Mouse (Mus musculus) midbrain, embryonic 16.5 days (tissue): ENCODE data around the gene Actb. TPM values are rescaled to one million over a fixed set of nuclear protein-coding genes. Genes with fewer than 3 reads are reported as not detected.
"Not testable (repeated sequence)": the region's sequence is repeated elsewhere in the genome, so short reads cannot be mapped to it uniquely, and the experiment has no call there.

Source experiments
- ATAC-seq: fragments of 200-750 bp; cut with Nextera tagmentation; 2 replicates; pipeline ENCODE4 v1.8.0; 2017; ENCODE audit warnings: moderate TSS enrichment
- H3K27ac ChIP-seq: fragments of 300-500 bp; sonication (generic); 2 replicates; pipeline ENCODE4 v1.5.1; 2014; ENCODE audit warnings: mild to moderate bottlenecking, low read length, mixed read lengths
- H3K27me3 ChIP-seq: fragments of 300-500 bp; sonication (generic); 2 replicates; pipeline ENCODE4 v1.6.1; 2014; ENCODE audit warnings: low read depth, low read length, mixed read lengths; ENCODE audit not compliant: control insufficient read depth, insufficient read depth
- H3K36me3 ChIP-seq: fragments of 300-500 bp; sonication (generic); 2 replicates; pipeline ENCODE4 v1.6.1; 2014; ENCODE audit warnings: mild to moderate bottlenecking, low read length, moderate library complexity, mixed read lengths; ENCODE audit not compliant: control insufficient read depth, insufficient read depth
- H3K4me1 ChIP-seq: fragments of 300-500 bp; sonication (generic); 2 replicates; pipeline ENCODE4 v1.6.1; 2014; ENCODE audit warnings: mild to moderate bottlenecking, low read length, mixed read lengths; ENCODE audit not compliant: control insufficient read depth, insufficient read depth
- H3K4me2 ChIP-seq: fragments of 300-500 bp; sonication (generic); 2 replicates; pipeline ENCODE4 v1.6.1; 2014; ENCODE audit warnings: mild to moderate bottlenecking, low read length, mixed read lengths
- H3K4me3 ChIP-seq: fragments of 300-500 bp; sonication (generic); 2 replicates; pipeline ENCODE4 v1.5.1; 2014; ENCODE audit warnings: low read depth, mild to moderate bottlenecking, low read length, moderate library complexity, mixed read lengths
- H3K9ac ChIP-seq: fragments of 300-500 bp; sonication (generic); 2 replicates; pipeline ENCODE4 v1.6.1; 2014; ENCODE audit warnings: low read depth, low read length, mixed read lengths
- H3K9me3 ChIP-seq: fragments of 300-500 bp; sonication (generic); replicated peaks from 2 replicates; pipeline ENCODE4 v1.6.1; 2014; ENCODE audit warnings: mild to moderate bottlenecking, low read length, mixed read lengths; ENCODE audit not compliant: control insufficient read depth, poor library complexity, severe bottlenecking
- WGBS: fragments of 180-500 bp; shearing (Covaris S2); extraction: QIAGEN DNeasy Blood & Tissue Kit; methylation state at CpG from one replicate; pipeline ENCODE4 v1.1.7; 2014; 5-methylcytosine and 5-hydroxymethylcytosine counted together
- polyA plus RNA-seq: library from polyadenylated mRNA; unstranded; fragments of >200 nt; fragmentation: Nextera tagmentation; extraction: Ambion mirVana; gene quantifications from 2 replicates; pipeline ENCODE4 v1.2.1, GENCODE M21; 2015

Actb gene
- polyA plus RNA-seq, 1 experiment from 2014 or later = 13,967 TPM

GRCm38 (mm10) chr5:142887533-142887932 lies 19.0 kb downstream of the Actb start:
- not testable (repeated sequence) for H3K4me3 ChIP-seq, H3K4me1 ChIP-seq, H3K27me3 ChIP-seq, ATAC-seq, H3K27ac ChIP-seq, H3K4me2 ChIP-seq, H3K9me3 ChIP-seq, H3K9ac ChIP-seq
- H3K36me3 ChIP-seq = peaks cover 25% of the 10 kb centered on the region
- 89% methylated on average over 3 of the region's 3 CpGs for WGBS

GRCm38 (mm10) chr5:142886761-142887160 lies 19.8 kb downstream of the Actb start:
- Histone ChIP-seq H3K4me1 (peaks cover 1% of the 10 kb centered on the region; the same call in 1 of the 2 replicates), H3K4me2 (no peak overlapping the region), H3K4me3 (no peak overlapping the region), H3K27me3 (no peaks in the 10 kb centered on the region), H3K9me3 (no peaks in the 10 kb centered on the region), H3K36me3 (peaks cover 25% of the 10 kb centered on the region), H3K9ac (no peak overlapping the region), H3K27ac (no peak overlapping the region)
- WGBS = 93% methylated on average over 20 of the region's 20 CpGs
- no peak for ATAC-seq

GRCm38 (mm10) chr5:142886181-142886580 lies 20.4 kb downstream of the Actb start:
- ATAC-seq = no peak
- no peaks in the 10 kb centered on the region for H3K27me3 ChIP-seq
- WGBS = 96% methylated on average over 19 of the region's 19 CpGs
- H3K36me3 ChIP-seq = peaks cover 25% of the 10 kb centered on the region
- no peak overlapping the region for H3K9ac ChIP-seq
- no peak overlapping the region for H3K4me3 ChIP-seq
- H3K9me3 ChIP-seq = no peaks in the 10 kb centered on the region
- H3K4me1 ChIP-seq = peaks cover 7% of the 10 kb centered on the region
- no peak overlapping the region for H3K4me2 ChIP-seq
- H3K27ac ChIP-seq = no peak overlapping the region

GRCm38 (mm10) chr5:142882471-142882870 lies 24.1 kb downstream of the Actb start:
- Histone ChIP-seq H3K4me3 (no peak overlapping the region), H3K36me3 (peaks cover 25% of the 10 kb centered on the region), H3K27me3 (no peaks in the 10 kb centered on the region), H3K4me2 (no peak overlapping the region), H3K9ac (no peak overlapping the region), H3K9me3 (no peaks in the 10 kb centered on the region), H3K4me1 (peaks cover 20% of the 10 kb centered on the region), H3K27ac (no peak overlapping the region)
- no peak for ATAC-seq
- 94% methylated on average over 11 of the region's 11 CpGs for WGBS

- no peak overlapping the region for H3K4me3 ChIP-seq
- no peak for ATAC-seq
- no peaks in the 10 kb centered on the region for H3K9me3 ChIP-seq
- H3K36me3 ChIP-seq = peaks cover 25% of the 10 kb centered on the region
- H3K9ac ChIP-seq = peak overlapping the region; percentile 54; the same call in 1 of the 2 replicates
- H3K27me3 ChIP-seq = no peaks in the 10 kb centered on the region
- 82% methylated on average over 8 of the region's 8 CpGs for WGBS
- H3K27ac ChIP-seq = peak overlapping the region; percentile 43
- no peak overlapping the region for H3K4me2 ChIP-seq
- H3K4me1 ChIP-seq = peaks cover 23% of the 10 kb centered on the region
These were observed 24.6 kb downstream of the Actb start for GRCm38 (mm10) chr5:142881936-142882335.

- Histone ChIP-seq H3K4me2 (peak overlapping the region; percentile 2; the same call in 1 of the 2 replicates), H3K9me3 (no peaks in the 10 kb centered on the region), H3K9ac (peak overlapping the region; percentile 54), H3K36me3 (peaks cover 17% of the 10 kb centered on the region; the same call in 1 of the 2 replicates), H3K4me1 (peaks cover 23% of the 10 kb centered on the region), H3K27me3 (no peaks in the 10 kb centered on the region), H3K4me3 (no peak overlapping the region), H3K27ac (peak overlapping the region; percentile 79)
- 20% methylated on average over 13 of the region's 13 CpGs for WGBS
- ATAC-seq = no peak
These were observed 25.6 kb downstream of the Actb start for GRCm38 (mm10) chr5:142880806-142881516.

GRCm38 (mm10) chr5:142880246-142880645 lies 26.3 kb downstream of the Actb start:
- no peak for ATAC-seq
- no peaks in the 10 kb centered on the region for H3K27me3 ChIP-seq
- H3K4me2 ChIP-seq = no peak overlapping the region
- peak overlapping the region; percentile 61 for H3K27ac ChIP-seq
- H3K4me1 ChIP-seq = peaks cover 23% of the 10 kb centered on the region
- H3K9ac ChIP-seq = peak overlapping the region; percentile 35; the same call in 1 of the 2 replicates
- H3K4me3 ChIP-seq = no peak overlapping the region
- 76% methylated on average over 6 of the region's 6 CpGs for WGBS
- no peaks in the 10 kb centered on the region for H3K9me3 ChIP-seq
- H3K36me3 ChIP-seq = peaks cover 17% of the 10 kb centered on the region

- Histone ChIP-seq H3K4me1 (peaks cover 23% of the 10 kb centered on the region), H3K9ac (peak overlapping the region; percentile 35; the same call in 1 of the 2 replicates), H3K9me3 (no peaks in the 10 kb centered on the region), H3K27me3 (no peaks in the 10 kb centered on the region), H3K36me3 (peaks cover 11% of the 10 kb centered on the region; the same call in 1 of the 2 replicates), H3K4me2 (no peak overlapping the region), H3K27ac (no peak overlapping the region), H3K4me3 (no peak overlapping the region)
- WGBS = 73% methylated on average over 8 of the region's 8 CpGs
- ATAC-seq = no peak; the same call in 1 of the 2 replicates
These were observed 27.0 kb downstream of the Actb start for GRCm38 (mm10) chr5:142879318-142880175.

GRCm38 (mm10) chr5:142878570-142878969 lies 28.0 kb downstream of the Actb start:
- Histone ChIP-seq H3K4me1 (peaks cover 23% of the 10 kb centered on the region), H3K9me3 (no peaks in the 10 kb centered on the region), H3K4me3 (no peak overlapping the region), H3K9ac (no peak overlapping the region), H3K27me3 (no peaks in the 10 kb centered on the region), H3K36me3 (peaks cover 5% of the 10 kb centered on the region; the same call in 1 of the 2 replicates), H3K4me2 (no peak overlapping the region), H3K27ac (no peak overlapping the region)
- WGBS = 86% methylated on average over 15 of the region's 15 CpGs
- ATAC-seq = no peak
